10 mouse cellular contexts compared by ENCODE assay signal in the genomic region with DNA sequence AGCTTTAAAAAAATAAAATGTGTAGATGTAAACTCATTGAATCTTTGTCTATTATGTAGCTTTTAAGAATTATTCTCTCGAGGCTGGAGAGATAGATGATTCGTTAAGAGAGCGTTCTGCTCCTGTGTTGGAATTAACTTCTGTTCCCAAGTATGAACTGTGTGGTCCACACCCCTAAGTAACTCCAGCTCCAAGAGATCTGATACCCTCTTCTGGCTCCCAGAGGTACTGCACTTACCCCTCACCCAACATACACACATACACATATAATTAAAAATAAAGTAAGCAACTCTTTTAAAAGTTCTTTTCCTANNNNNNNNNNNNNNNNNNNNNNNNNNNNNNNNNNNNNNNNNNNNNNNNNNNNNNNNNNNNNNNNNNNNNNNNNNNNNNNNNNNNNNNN. TPM values are rescaled to one million over a fixed set of nuclear protein-coding genes. Genes with fewer than 3 reads are reported as not detected.
DNase-seq lines count a peak whose midpoint lies in the region; ATAC-seq and TF ChIP-seq lines count a peak whose summit lies in the region.
"Had no signal": no experiment of that assay in that cellular context is flagged by ENCODE, and none has a peak within 500 bp of the region (broad histone marks: within the 10 kb centered on the region; RNA-seq: fewer than 3 reads in every experiment).

No protein-coding gene starts in this region.

- no peaks in the 10 kb centered on the region for H3K4me1 ChIP-seq in heart, embryonic 10.5 days
- no peaks in the 10 kb centered on the region for H3K4me1 ChIP-seq in E14TG2a.4 (replicated peaks; ENCODE audit: low read depth, low read length)
- H3K4me1 ChIP-seq in kidney, embryonic 15.5 days: no peaks in the 10 kb centered on the region
- H3K4me1 ChIP-seq: heart, embryonic 13.5 days; stomach, embryonic 15.5 days had no signal

- no peak overlapping the region for H3K9ac ChIP-seq in kidney, embryonic 15.5 days
- H3K9ac ChIP-seq: heart, embryonic 13.5 days; stomach, embryonic 15.5 days had no signal

- no peak overlapping the region for H3K27ac ChIP-seq in heart, embryonic 10.5 days
- no peak overlapping the region for H3K27ac ChIP-seq in kidney, embryonic 15.5 days
- H3K27ac ChIP-seq: heart, embryonic 13.5 days; stomach, embryonic 15.5 days had no signal

- H3K4me3 ChIP-seq in heart, embryonic 10.5 days: no peak overlapping the region
- H3K4me3 ChIP-seq in E14TG2a.4 (replicated peaks; ENCODE audit: low read length): no peak overlapping the region
- no peak overlapping the region for H3K4me3 ChIP-seq in kidney, embryonic 15.5 days (replicated peaks)
- H3K4me3 ChIP-seq: heart, embryonic 13.5 days; stomach, embryonic 15.5 days had no signal

- 0 out of 2 replicates have a peak, but pooled peaks have one; percentile 60 for ATAC-seq in kidney, embryonic 15.5 days (replicated peaks; ENCODE audit: low FRiP score)
- peak; percentile 71; the same call in 1 of the 2 replicates for ATAC-seq in megakaryocyte progenitor cell, adult 5-6 weeks (replicated peaks; ENCODE audit: poor library complexity)
- no peak for ATAC-seq in inflammation-experienced regulatory T-cells, adult 6 months

- TF ChIP-seq CTCF in E14TG2a.4 (conservative IDR thresholded peaks at IDR 0.05; ENCODE audit: low read length): peak; percentile 86

- H3K36me3 ChIP-seq in heart, embryonic 10.5 days: no peaks in the 10 kb centered on the region
- no peaks in the 10 kb centered on the region for H3K36me3 ChIP-seq in E14TG2a.4 (ENCODE audit: insufficient read depth, low read length)
- no peaks in the 10 kb centered on the region for H3K36me3 ChIP-seq in kidney, embryonic 15.5 days
- H3K36me3 ChIP-seq: heart, embryonic 13.5 days; stomach, embryonic 15.5 days had no signal

- peak; percentile 25 to 48 for DNase-seq in heart, postnatal 10 days
- no peak for DNase-seq in heart, embryonic 10.5 days (ENCODE audit: low spot score)
- DNase-seq in embryo, embryonic 11 days: peak; percentile 39
- DNase-seq in urinary bladder, postnatal 4 days (ENCODE audit: low spot score in 2 of 2): no peak

- intact Hi-C loops in heart, postnatal 10 days (cut with DNase I): loop anchor here (2.0 kb wide), 1 partner anchor 369 kb away; no protein-coding TSS in a partner anchor

- 52% methylated on average over 3 of the region's 3 CpGs for WGBS in heart, embryonic 10.5 days
- 48% methylated on average over 3 of the region's 3 CpGs for WGBS in kidney, embryonic 15.5 days

- no peaks in the 10 kb centered on the region for H3K9me3 ChIP-seq in heart, embryonic 10.5 days
- no peaks in the 10 kb centered on the region for H3K9me3 ChIP-seq in E14TG2a.4 (ENCODE audit: low read length)
- H3K9me3 ChIP-seq in kidney, embryonic 15.5 days (replicated peaks): no peaks in the 10 kb centered on the region
- H3K9me3 ChIP-seq: heart, embryonic 13.5 days; stomach, embryonic 15.5 days had no signal

- H3K27me3 ChIP-seq in heart, embryonic 10.5 days (ENCODE audit: insufficient read depth, poor library complexity, severe bottlenecking): no peaks in the 10 kb centered on the region
- no peaks in the 10 kb centered on the region for H3K27me3 ChIP-seq in E14TG2a.4 (ENCODE audit: insufficient read depth, low read length)
- no peaks in the 10 kb centered on the region for H3K27me3 ChIP-seq in kidney, embryonic 15.5 days
- H3K27me3 ChIP-seq: heart, embryonic 13.5 days; stomach, embryonic 15.5 days had no signal

- H3K4me2 ChIP-seq in kidney, embryonic 15.5 days: no peak overlapping the region
- H3K4me2 ChIP-seq: heart, embryonic 13.5 days; stomach, embryonic 15.5 days had no signal

RNA-seq across cellular contexts. Expression of a gene that starts 28.8 kb away (rescaled TPM):
- total RNA-seq in heart, postnatal 10 days (2021): under 1 TPM; 0.64 to 0.72 TPM
- polyA plus RNA-seq in heart, embryonic 10.5 days (2016; fragmentation: Nextera tagmentation; extraction: Ambion mirVana): 1.3 and 1.5 TPM in 2 replicates
- 0.77 and 1.2 TPM in 2 replicates for polyA plus RNA-seq in kidney, embryonic 15.5 days (2015; fragmentation: Nextera tagmentation; extraction: Ambion mirVana)
- total RNA-seq in megakaryocyte progenitor cell, adult 5-6 weeks (2015): not detected in 2 replicates
- 0.12 and 0.41 TPM in 2 replicates for total RNA-seq in megakaryocyte progenitor cell, adult 5-6 weeks (2017)
- 1 to 10 TPM in 1 of 3 experiments, under 1 TPM in 1, not detected in 1; 0.68 to 1.6 TPM for polyA plus RNA-seq in inflammation-experienced regulatory T-cells, adult 6 months (2017; shearing (Covaris generic))

Comparison
In these comparisons a context has a peak if more than half of its experiments do, and no peak if none do; other contexts are left out.
1. DNase-seq: peak in heart, postnatal 10 days (2 of 2) and embryo, embryonic 11 days (single experiment); none in heart, embryonic 10.5 days (single experiment) and urinary bladder, postnatal 4 days (0 of 2).